Mouse (Mus musculus) E14TG2a.4 (cell line): Measurements from ENCODE around the gene Myrip.

Experiments used
- CTCF ChIP-seq: conservative IDR thresholded peaks from 2 replicates; pipeline ENCODE4 v1.5.1; 2014; ENCODE audit warnings: low read length
- NANOG ChIP-seq: IDR thresholded peaks from 2 replicates; pipeline ENCODE4 v1.6.1; 2014; ENCODE audit warnings: borderline replicate concordance, low read length, mixed read lengths
- POU5F1 ChIP-seq: IDR thresholded peaks from 2 replicates; pipeline ENCODE4 v1.6.1; 2014; ENCODE audit warnings: low read length, borderline replicate concordance

DNA sequence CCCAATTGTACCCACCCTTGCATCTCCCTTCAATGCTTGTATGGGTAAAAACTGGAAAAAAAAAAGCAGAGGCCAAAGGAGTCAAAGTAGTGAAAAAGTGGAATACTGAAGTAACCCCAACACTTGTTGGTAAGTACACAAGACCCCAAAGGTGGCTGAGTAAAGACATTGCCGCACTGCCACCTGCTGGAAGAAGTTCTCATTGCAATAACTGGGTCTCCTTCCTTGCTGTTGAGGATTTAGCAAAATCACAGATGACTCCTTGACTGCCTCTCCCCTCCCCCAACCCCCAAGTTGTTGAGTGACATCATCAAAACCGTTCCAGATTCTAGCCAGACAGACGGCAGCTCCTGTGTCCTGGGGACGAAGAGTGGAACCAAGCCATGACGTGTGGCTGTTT lies 124.5 kb downstream of the Myrip start:
- TF ChIP-seq CTCF (peak; percentile 63), NANOG (no peak), POU5F1 (no peak)
